Mouse (Mus musculus): ENCODE measurements around the gene 4933428G20Rik.

The 4933428G20Rik gene

DNA sequence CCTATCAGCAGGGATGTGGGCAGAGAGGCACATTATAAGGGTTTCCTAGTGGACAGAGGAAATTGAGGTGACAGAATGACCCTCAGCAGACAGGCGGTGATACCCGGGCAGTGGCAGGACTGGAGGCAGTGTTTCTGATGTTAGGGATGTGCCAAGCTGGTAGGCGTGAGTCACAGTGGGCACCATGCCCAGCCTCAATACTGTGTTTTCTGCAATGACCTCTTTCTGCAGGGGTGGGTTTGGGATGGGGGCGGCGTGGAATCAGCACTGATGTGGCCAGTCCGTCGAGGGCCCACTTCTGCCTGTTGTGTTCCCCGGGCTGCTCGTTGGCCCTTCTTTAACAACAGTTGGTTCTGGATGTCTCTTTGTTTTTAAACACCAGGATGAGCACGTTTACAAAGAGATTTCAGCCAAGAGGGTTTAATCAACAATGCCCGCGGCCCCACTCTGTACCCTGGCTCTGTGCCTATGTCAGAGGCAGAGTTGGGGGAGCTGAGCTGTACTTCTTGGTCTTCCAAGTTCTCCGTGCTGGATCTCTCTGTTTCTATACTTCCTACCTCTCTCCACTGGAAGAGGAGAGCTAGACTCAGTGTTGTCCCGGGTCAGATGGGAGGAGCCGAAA lies 59.0 kb downstream of the 4933428G20Rik start:
- POLR2A ChIA-PET = interaction anchor here (0.6 to 2.9 kb wide), 25 partner anchors 9 to 592 kb away, joined by 3 to 15 read pairs (median 4); partner anchors contain the start of gene Arhgap23 (in 1 of the 4)
- CTCF ChIA-PET = interaction anchor here in 3 of 4 experiments (0.6 to 2.2 kb wide), 10 partner anchors 9 to 48 kb away, joined by 3 to 9 read pairs (median 4); no protein-coding TSS in a partner anchor
